Mouse (Mus musculus) midbrain, embryonic 12.5 days (tissue): ENCODE data around the gene Rnf220. TPM values are rescaled to one million over a fixed set of nuclear protein-coding genes. Genes with fewer than 3 reads are reported as not detected.
"Not testable (repeated sequence)": the region's sequence is repeated elsewhere in the genome, so short reads cannot be mapped to it uniquely, and the experiment has no call there.

Source experiments
- ATAC-seq: fragments of 200-750 bp; cut with Nextera tagmentation; 2 replicates; pipeline ENCODE4 v1.8.0; 2017; ENCODE audit warnings: low read depth, moderate TSS enrichment, moderate library complexity; ENCODE audit not compliant: low FRiP score
- H3K27ac ChIP-seq: fragments of 300-500 bp; sonication (generic); replicated peaks from 2 replicates; pipeline ENCODE4 v1.5.1; 2016; ENCODE audit warnings: mild to moderate bottlenecking
- H3K27me3 ChIP-seq: fragments of 300-500 bp; sonication (generic); 2 replicates; pipeline ENCODE4 v1.6.1; 2016; ENCODE audit warnings: mild to moderate bottlenecking
- H3K36me3 ChIP-seq: fragments of 300-500 bp; sonication (generic); 2 replicates; pipeline ENCODE4 v1.6.1; 2016
- H3K4me1 ChIP-seq: fragments of 300-500 bp; sonication (generic); 2 replicates; pipeline ENCODE4 v1.6.1; 2016
- H3K4me2 ChIP-seq: fragments of 300-500 bp; sonication (generic); replicated peaks from 2 replicates; pipeline ENCODE4 v1.6.1; 2016; ENCODE audit warnings: mild to moderate bottlenecking, moderate library complexity
- H3K4me3 ChIP-seq: fragments of 300-500 bp; sonication (generic); 2 replicates; pipeline ENCODE4 v1.5.1; 2016; ENCODE audit warnings: mild to moderate bottlenecking
- H3K9ac ChIP-seq: fragments of 300-500 bp; sonication (generic); replicated peaks from 2 replicates; pipeline ENCODE4 v1.6.1; 2016; ENCODE audit warnings: mild to moderate bottlenecking, moderate library complexity
- H3K9me3 ChIP-seq: fragments of 300-500 bp; sonication (generic); 2 replicates; pipeline ENCODE4 v1.6.1; 2016; ENCODE audit warnings: mild to moderate bottlenecking
- WGBS: fragments of 180-500 bp; shearing (Covaris S2); methylation state at CpG from one replicate; pipeline ENCODE4 v1.1.7; 2016; 5-methylcytosine and 5-hydroxymethylcytosine counted together
- polyA plus RNA-seq: library from polyadenylated mRNA; unstranded; fragments of >200 nt; fragmentation: Nextera tagmentation; extraction: Ambion mirVana; gene quantifications from 2 replicates; pipeline ENCODE4 v1.2.1, GENCODE M21; 2016

Rnf220 gene
- polyA plus RNA-seq, 1 experiment from 2014 or later: 108 TPM

DNA sequence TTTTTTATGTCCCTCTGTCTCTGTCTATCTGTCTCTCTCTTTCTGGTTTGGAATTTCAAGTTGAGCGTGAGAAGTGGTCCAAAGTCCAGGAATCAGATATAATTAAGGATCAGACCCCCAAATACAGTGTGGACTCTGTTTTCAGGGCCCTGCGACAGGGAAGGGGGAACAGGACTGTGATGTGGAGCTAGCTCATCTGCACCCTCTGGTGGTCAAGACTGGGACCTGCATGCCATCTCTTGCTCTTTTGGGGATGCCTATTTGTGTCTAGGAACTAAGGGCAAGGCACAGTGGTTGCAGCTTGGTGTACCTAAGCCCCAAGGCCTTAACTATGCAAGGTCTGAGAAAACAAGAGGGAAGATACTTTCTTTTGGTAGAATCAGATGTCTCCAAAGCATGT is 229.6 kb downstream of the Rnf220 start:
- H3K4me3 ChIP-seq: no peak overlapping the region
- H3K36me3 ChIP-seq: peaks cover 12% of the 10 kb centered on the region
- 5% methylated on average over 2 of the region's 2 CpGs for WGBS
- H3K4me1 ChIP-seq: peaks cover 21% of the 10 kb centered on the region
- H3K9ac ChIP-seq: no peak overlapping the region
- peaks cover 75% of the 10 kb centered on the region for H3K27me3 ChIP-seq
- no peak overlapping the region for H3K27ac ChIP-seq
- H3K4me2 ChIP-seq: no peak overlapping the region
- no peaks in the 10 kb centered on the region for H3K9me3 ChIP-seq
- no peak; the same call in 1 of the 2 replicates for ATAC-seq

DNA sequence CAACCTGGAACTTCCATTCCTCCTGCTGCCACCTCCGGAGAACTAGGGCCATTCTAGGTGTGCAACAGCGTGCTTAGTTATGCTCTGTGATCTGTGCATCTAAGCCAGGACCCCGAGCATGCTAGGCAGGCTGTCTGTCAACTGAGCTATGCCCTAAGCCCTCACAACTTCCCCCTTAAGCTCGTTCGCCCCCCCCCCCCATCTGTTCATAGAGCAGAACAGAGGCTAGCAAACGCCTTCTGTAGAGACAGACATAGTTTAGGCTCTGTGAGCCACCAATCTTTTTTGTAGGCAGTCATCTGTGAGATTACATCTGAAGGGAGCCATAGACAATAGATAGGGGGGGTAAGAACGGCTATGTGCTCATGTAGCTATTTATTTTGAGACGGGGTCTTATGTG is 233.9 kb downstream of the Rnf220 start:
- Histone ChIP-seq H3K9me3 (no peaks in the 10 kb centered on the region), H3K4me1 (peaks cover 7% of the 10 kb centered on the region; the same call in 1 of the 2 replicates), H3K4me3 (no peak overlapping the region), H3K27me3 (peaks cover 44% of the 10 kb centered on the region), H3K27ac (no peak overlapping the region), H3K36me3 (no peaks in the 10 kb centered on the region), H3K9ac (no peak overlapping the region), H3K4me2 (no peak overlapping the region)
- 60% methylated on average over 8 of the region's 8 CpGs for WGBS
- ATAC-seq: no peak

DNA sequence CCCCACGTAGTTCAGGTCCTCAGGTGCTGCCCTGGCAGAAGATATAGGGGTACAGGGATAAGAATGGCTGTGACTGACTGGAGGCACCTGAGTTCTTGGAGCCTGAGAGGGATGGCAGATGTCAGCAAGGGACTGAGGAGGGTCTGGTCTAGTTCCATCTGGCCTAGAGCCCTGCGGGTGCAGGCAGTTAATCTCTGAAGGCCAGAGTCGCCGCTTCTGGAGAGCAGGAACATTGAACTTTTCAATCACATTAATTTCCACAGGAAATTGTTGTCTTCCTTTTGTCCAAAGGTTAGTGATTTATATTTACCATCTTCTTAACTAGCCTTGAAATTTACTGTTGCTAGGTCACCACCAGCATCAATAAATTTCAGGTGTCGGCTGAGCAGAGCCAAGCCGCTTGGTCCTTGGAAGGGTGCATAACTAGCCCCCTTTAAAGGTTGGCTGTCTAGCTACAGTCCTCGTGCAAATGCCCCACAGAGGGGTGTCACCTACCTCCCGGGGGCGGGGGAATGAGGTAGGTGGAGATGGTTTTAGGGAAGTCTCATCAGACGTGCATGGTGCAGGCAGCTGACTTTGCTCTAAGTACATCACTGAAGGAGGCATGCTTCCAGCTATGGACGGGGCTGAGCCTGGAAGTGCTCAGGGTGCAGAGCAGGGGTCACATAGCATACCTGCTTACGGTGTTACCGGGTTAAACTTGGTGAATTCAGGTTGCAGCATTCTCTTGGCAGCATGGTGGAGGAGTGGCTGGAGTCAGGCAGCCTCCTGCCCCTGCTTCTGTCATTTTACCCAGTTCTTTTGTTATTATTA is 234.5 kb downstream of the Rnf220 start:
- 77% methylated on average over 13 of the region's 13 CpGs for WGBS
- no peak overlapping the region for H3K4me3 ChIP-seq
- H3K36me3 ChIP-seq: no peaks in the 10 kb centered on the region
- H3K4me1 ChIP-seq: peaks cover 7% of the 10 kb centered on the region; the same call in 1 of the 2 replicates
- no peaks in the 10 kb centered on the region for H3K9me3 ChIP-seq
- no peak overlapping the region for H3K9ac ChIP-seq
- no peak overlapping the region for H3K4me2 ChIP-seq
- no peak for ATAC-seq
- H3K27me3 ChIP-seq: peaks cover 38% of the 10 kb centered on the region
- H3K27ac ChIP-seq: no peak overlapping the region

DNA sequence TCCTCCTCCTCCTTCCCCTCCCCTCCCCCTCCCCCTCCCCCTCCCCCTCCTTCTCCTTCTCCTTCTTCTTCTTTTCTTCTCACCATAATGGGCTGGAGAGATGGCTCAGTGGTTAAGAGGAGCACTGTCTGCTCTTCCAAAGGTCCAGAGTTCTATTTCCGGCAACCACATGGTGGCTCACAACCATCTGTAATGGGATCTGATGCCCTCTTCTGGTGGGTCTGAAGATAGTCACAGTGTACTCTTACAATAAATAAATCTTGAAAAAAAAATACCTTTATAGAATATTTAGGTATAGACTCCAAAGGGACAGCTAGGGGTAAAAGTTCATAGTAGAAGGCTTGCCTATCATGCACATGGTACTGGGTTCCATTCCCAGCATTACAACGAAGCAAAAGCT is 235.6 kb downstream of the Rnf220 start:
- no peaks in the 10 kb centered on the region for H3K9me3 ChIP-seq
- no peak overlapping the region for H3K4me2 ChIP-seq
- ATAC-seq: no peak
- H3K9ac ChIP-seq: no peak overlapping the region
- H3K27ac ChIP-seq: no peak overlapping the region
- no peak overlapping the region for H3K4me3 ChIP-seq
- 82% methylated on average over 2 of the region's 2 CpGs for WGBS
- no peaks in the 10 kb centered on the region for H3K36me3 ChIP-seq
- peaks cover 7% of the 10 kb centered on the region; the same call in 1 of the 2 replicates for H3K4me1 ChIP-seq
- peaks cover 28% of the 10 kb centered on the region for H3K27me3 ChIP-seq

DNA sequence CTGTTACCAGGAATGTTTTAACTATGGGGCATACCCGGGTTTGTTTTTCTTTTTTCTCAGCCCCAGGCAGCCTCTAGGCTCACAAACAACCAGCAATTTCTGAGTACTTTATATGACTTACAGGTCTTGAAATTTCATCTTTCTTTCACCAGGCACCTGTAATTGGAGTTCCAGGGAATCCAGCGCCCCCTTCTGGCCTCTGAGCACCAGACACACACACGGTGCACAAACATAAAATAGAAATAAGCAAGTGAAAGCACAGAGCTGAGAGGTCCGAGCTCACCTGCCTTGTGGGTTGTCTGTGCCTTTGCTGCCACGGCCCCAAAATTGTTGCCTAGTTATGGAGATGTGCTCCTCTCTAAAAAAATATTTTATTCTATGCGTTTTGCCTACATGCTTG is 236.9 kb downstream of the Rnf220 start:
- not testable (repeated sequence) for H3K4me1 ChIP-seq, ATAC-seq, H3K27ac ChIP-seq, H3K4me3 ChIP-seq, H3K4me2 ChIP-seq, H3K9ac ChIP-seq, H3K36me3 ChIP-seq, H3K9me3 ChIP-seq
- peaks cover 20% of the 10 kb centered on the region for H3K27me3 ChIP-seq
- WGBS: 73% methylated on average over 6 of the region's 6 CpGs

DNA sequence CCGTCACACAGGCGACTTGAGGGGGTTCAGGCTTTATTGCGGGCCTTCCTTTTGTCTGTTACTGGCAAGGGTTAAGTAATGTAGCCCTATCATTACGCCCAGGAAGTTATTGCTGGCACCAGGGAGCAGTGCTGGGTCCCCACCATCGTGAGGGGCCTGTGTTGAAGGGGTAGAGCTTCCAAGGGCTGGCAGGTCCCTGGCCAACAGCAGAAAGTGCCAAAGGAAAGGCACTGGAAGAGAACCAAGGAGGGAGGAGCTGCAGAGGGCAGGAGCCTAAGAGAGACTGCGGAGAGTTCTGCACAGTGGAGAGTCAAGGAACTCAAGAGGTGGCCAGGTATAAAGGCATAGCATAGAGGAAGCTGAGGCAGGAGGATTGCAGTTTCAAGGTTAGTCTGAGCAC is 242.2 kb downstream of the Rnf220 start:
- ATAC-seq: no peak
- WGBS: 50% methylated on average over 6 of the region's 6 CpGs
- no peak overlapping the region for H3K4me3 ChIP-seq
- H3K36me3 ChIP-seq: no peaks in the 10 kb centered on the region
- H3K9ac ChIP-seq: no peak overlapping the region
- peaks cover 11% of the 10 kb centered on the region for H3K4me1 ChIP-seq
- no peak overlapping the region for H3K4me2 ChIP-seq
- H3K9me3 ChIP-seq: no peaks in the 10 kb centered on the region
- H3K27me3 ChIP-seq: peaks cover 22% of the 10 kb centered on the region; the same call in 1 of the 2 replicates
- H3K27ac ChIP-seq: no peak overlapping the region

DNA sequence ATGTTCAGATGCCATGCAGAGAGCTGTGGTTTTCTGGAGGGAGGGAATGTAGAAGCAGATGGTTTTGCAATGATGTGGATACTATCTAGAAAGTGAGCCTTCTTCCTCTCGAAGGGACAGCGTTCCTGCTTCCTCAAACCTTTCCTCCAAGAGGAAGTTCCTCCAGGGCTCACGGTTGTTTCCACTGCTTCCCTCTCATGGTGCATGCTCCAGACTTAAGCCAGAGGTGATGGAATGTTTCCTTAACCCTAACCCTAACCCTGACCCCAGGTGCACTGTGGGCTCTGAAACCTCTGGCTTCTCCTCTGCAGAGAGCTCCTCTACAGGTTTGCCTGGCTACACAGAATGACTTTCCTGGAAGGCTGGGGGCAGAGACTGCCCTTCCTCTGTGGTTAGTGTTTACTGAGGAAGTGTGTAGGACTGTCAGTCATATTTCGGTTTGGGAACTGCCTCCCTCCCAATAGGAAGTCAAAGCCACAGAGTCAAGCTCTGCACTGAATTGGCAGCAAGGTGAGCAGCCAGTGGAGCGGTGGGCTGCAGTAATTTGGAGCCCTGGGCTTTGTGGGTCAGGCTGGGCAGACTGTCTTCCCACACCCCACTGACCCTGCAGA is 242.7 kb downstream of the Rnf220 start:
- no peak for ATAC-seq
- Histone ChIP-seq H3K4me2 (no peak overlapping the region), H3K9ac (no peak overlapping the region), H3K27ac (no peak overlapping the region), H3K27me3 (peaks cover 22% of the 10 kb centered on the region; the same call in 1 of the 2 replicates), H3K9me3 (no peaks in the 10 kb centered on the region), H3K4me1 (peaks cover 11% of the 10 kb centered on the region), H3K36me3 (no peaks in the 10 kb centered on the region), H3K4me3 (no peak overlapping the region)
- 74% methylated on average over 5 of the region's 5 CpGs for WGBS

DNA sequence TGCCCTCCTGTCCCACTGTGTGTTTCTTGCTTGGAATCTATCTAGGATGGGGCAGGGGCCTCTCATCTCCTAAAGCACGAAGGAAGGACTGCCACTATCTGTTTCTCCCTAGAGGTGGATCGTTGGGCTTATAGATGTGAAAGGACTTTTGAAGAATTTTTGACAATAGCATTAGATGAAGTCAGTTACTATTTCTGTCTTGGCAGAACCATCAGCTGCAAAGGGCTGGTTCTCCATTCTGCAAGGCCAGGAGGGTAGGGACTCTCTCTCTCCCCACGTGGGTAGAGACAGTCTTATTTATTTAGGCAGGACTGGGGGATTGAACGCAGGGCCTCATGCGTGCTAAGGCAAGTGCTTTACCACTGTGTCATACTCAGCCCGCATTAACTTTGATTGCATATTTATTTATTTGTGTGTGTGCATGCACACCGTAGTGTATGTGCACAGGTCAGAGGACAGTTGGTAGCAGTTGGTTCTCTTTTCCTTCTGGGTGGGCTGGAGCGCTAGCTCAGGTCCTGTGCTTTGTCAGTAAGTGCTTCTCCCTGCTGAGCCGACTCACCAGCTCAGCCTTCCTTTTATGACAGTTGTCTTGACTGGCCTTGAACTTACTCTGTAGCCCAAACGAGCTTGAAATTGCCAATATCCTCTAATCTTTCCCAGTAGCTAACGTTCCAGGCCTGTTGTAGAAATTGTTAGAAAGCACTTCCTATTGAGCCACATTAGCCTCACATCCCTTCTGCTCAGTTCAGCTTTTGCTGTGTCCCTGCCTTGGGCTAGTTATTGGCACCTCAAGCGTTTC is 243.4 kb downstream of the Rnf220 start:
- 72% methylated on average over 12 of the region's 12 CpGs for WGBS
- peaks cover 11% of the 10 kb centered on the region for H3K4me1 ChIP-seq
- ATAC-seq: no peak
- H3K4me2 ChIP-seq: no peak overlapping the region
- no peak overlapping the region for H3K9ac ChIP-seq
- H3K36me3 ChIP-seq: no peaks in the 10 kb centered on the region
- no peaks in the 10 kb centered on the region for H3K9me3 ChIP-seq
- no peak overlapping the region for H3K27ac ChIP-seq
- H3K4me3 ChIP-seq: no peak overlapping the region
- peaks cover 17% of the 10 kb centered on the region; the same call in 1 of the 2 replicates for H3K27me3 ChIP-seq

DNA sequence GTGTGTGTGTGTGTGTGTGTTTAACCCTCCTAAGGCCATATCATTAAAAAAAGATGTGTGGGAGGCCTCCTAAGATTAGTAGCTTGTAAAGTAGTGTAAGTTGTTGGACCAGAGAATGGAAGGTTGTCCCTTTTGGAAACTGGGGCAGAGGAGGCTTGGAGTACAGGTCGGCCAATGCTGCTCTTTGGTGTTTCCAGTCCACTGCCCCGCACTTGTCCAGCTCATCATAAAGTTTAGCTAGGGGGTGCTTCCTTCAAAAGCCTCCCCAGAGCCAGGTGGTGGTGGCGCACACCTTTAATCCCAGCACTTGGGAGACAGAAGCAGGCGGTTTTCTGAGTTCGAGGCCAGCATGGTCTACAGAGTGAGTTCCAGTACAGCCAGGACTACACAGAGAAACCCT is 244.1 kb downstream of the Rnf220 start:
- Histone ChIP-seq H3K27ac (0 out of 2 replicates have a peak overlapping the region, but pooled peaks have one; percentile 71), H3K27me3 (peaks cover 17% of the 10 kb centered on the region; the same call in 1 of the 2 replicates)

DNA sequence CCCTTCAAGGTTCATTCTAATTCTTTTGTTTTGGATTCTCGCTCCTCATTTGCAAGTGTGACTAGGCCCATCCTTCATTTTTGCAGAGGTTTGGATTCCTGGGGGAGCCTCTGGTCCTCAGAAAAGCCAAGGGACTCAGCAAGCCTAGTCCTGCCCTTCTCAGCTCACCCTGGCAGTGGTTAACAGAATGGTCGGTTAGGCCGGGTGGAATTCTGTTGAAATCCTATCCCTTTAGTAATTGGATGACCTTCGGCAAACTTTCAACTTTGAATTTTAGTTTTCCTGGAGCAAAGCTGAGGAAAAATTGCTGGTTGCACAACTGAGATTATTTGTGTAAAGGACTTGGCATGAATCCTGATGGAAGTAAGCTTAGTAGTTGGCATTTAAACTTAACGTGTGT is 244.5 kb downstream of the Rnf220 start:
- Histone ChIP-seq H3K27ac (peak overlapping the region; percentile 71), H3K36me3 (no peaks in the 10 kb centered on the region), H3K4me3 (peak overlapping the region; percentile 62), H3K9me3 (no peaks in the 10 kb centered on the region), H3K4me1 (peaks cover 11% of the 10 kb centered on the region), H3K9ac (peak overlapping the region; percentile 68), H3K4me2 (peak overlapping the region; percentile 59), H3K27me3 (peaks cover 17% of the 10 kb centered on the region; the same call in 1 of the 2 replicates)
- 35% methylated on average over 5 of the region's 5 CpGs for WGBS
- ATAC-seq: peak; percentile 31; the same call in 1 of the 2 replicates

More for the DNA sequence above, 244.1 kb downstream of the Rnf220 start:
- Histone ChIP-seq H3K9me3 (no peaks in the 10 kb centered on the region), H3K36me3 (no peaks in the 10 kb centered on the region), H3K9ac (no peak overlapping the region), H3K4me2 (peak overlapping the region; percentile 59), H3K4me1 (peaks cover 11% of the 10 kb centered on the region), H3K4me3 (peak overlapping the region; percentile 62; the same call in 1 of the 2 replicates)
- ATAC-seq: no peak
- 92% methylated on average over 5 of the region's 5 CpGs for WGBS

DNA sequence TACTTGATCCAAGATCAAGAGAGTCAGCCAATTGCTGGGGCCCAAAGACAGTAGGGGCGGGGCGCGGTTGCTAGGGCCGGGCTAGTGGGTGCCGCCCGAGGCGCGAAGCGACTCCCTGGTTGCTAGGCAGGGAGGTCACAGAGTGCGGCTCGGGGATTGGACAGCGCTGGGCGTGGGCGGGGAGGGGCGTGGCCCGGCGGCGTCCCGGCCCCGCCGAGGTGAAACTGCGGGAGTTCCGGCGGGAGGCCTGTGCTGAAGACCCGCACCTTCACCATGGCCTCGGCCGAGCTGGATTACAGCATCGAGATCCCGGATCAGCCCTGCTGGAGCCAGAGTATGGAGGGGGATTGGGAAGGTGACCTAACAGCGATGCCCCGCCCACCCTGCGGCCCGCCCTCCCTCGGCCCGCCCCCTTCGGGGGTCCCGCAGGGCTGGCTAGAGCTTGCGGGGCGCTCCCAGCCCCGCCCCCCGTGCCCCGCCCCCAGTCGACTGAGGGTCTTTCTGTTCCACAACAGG is 245.0 kb downstream of the Rnf220 start, which contains the start of the genes Tmem53 and Armh1:
Gene Tmem53 (plus strand): TSS at position 151 of the 516 bp plus-strand sequence.
Gene Armh1 (minus strand): TSS at position 325 of the 516 bp plus-strand sequence.
- H3K9ac ChIP-seq: peak within 1 kb of the TSS; percentile 68
- WGBS: under 1% methylated on average over 41 of the region's 43 CpGs
- H3K36me3 ChIP-seq: no peaks in the 10 kb centered on the region
- ATAC-seq: peak; percentile 98
- H3K4me2 ChIP-seq: peak within 1 kb of the TSS; percentile 59
- H3K4me1 ChIP-seq: peaks cover 11% of the 10 kb centered on the region
- H3K9me3 ChIP-seq: no peaks in the 10 kb centered on the region
- H3K4me3 ChIP-seq: peak within 1 kb of the TSS; percentile 62
- H3K27ac ChIP-seq: peak within 1 kb of the TSS; percentile 71
- peaks cover 17% of the 10 kb centered on the region; the same call in 1 of the 2 replicates for H3K27me3 ChIP-seq
